Mouse (Mus musculus): ENCODE results near the gene Impad1.

Gene Impad1

DNA sequence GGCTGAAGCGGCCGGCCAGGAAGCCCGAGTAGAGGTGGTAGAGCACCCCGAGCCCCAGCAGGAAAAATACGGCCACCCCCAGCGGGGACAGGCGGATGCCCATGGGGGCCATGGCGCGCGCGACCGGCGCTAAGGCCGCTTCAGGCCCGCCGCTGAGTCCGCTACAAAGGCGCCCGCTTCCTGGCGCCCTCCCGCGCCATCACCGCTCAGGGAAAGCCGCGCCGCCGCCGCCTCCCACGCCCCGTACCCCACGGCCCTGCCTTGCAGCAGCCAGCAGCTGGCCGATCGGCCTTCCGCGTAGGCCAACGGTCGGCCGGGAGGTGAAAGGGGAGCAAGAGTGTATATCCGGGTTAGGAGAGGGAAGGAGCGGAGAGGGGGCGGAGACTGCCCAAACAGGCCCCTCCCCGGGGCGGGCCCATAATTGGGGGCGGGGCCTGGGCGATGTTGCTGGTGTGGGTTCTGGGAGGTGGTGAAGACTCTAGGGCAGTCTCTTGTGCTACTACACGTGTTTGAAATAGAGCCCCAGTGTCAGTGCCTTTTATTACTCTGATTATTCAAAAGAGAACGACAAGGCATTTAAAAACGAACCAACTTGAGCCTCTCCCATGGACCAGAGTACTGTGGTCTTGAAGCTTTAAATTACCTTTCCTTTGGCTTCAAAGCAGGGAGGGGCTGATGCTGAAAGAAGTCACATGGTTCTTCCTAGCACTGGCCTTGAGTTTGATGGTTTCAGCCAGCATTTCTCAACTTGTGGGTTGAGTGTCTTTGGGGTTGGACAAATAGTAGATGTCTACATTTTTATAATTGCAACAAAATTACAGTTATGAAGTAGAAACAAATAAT lies at the start of gene Impad1:
TSS of gene Impad1 (minus strand) at position 364 of the 843 bp plus-strand sequence.
- peak; percentile 88 for DNase-seq (ENCODE audit: low spot score)

DNA sequence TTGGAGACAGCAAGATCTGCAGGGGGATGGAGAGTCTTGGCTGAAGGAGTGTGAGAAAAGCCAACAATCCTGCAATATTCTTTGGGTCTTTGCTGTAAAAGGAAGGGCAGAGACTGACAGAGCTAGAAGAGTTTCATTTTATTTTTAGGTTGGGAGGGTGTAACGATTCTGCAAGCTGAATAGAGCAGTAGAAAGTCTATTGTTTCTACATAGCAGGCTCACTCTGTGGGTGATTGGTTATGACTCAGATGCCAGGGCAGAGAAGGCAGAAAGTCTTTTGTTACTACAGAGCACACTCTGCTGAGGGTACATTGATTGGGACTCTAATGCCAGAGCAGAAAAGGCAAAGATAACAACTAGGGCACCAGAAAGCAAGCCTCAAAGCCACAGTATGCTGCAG lies 47.0 kb upstream of the Impad1 start:
- no peak for DNase-seq (ENCODE audit: low spot score)

- no peak for DNase-seq (ENCODE audit: low spot score)
Measured at GRCm38 (mm10) chr4:4833789-4834295, 40.7 kb upstream of the Impad1 start.

GRCm38 (mm10) chr4:4828131-4828530 lies 35.0 kb upstream of the Impad1 start:
- no peak for DNase-seq (ENCODE audit: low spot score)

GRCm38 (mm10) chr4:4822119-4822518 lies 29.0 kb upstream of the Impad1 start:
- DNase-seq (ENCODE audit: low spot score), result no peak

DNA sequence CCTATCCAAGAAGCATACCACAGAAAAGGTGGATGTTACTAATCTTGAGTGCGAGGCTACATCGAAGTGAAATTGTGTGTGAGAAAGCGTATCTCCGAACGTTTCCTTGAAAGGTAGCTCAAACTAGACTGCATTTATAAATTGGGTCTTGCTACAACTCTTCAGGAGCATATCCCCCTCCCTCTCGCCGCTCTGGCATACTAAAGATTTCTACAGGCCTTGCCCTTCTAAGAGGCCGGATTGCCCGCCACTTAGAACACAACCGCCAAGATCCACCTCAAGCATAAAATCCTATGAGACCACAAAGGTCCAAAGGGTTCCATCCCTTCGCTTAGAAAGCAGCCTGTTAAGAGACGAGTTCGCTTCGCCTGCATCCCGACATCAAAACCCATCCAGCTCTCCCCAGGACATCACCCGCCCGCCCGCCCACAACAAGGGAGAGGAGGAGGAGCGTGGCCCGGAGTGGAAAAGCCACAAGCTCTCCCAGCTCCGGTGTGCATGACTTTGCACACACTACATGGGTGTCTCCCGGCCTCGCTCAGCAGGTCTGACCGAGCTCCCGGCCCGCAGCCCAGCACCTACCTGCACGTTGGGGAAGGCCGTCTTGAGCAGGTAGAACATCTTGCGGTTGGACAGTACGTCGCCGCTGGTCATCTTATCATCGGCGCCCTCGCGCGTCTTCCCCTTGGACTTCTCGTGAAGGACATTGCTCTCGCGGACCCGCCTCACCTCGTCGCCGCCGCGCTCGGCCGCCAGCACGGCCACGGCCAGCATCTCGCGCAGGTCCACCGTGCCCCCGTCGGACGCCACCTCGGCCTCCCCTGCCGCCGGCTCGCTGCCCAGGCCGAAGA lies 789 bp downstream of the Impad1 start:
- DNase-seq (ENCODE audit: low spot score), result peak; percentile 39

DNA sequence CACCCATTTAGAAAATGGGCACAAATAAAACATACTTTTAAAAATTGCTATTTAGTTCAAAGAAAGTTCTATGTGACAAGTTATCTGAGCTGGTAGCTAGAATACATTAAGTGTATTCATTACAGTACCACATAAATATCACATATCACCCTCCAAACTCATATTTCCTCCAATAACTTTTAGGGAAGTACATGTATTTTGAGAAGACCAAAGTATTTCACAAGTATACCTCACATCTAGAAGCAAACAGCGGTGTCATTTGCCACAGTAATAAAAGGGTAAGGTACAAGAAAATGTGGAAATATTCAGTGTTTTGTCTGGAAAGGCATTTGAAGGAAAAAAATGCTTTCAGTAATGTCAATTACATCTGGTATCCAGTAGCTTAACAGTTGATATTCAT lies 2.0 kb downstream of the Impad1 start:
- no peak for DNase-seq (ENCODE audit: low spot score)

- DNase-seq (ENCODE audit: low spot score), result no peak
Measured at GRCm38 (mm10) chr4:4785169-4785568, 8.0 kb downstream of the Impad1 start.

DNA sequence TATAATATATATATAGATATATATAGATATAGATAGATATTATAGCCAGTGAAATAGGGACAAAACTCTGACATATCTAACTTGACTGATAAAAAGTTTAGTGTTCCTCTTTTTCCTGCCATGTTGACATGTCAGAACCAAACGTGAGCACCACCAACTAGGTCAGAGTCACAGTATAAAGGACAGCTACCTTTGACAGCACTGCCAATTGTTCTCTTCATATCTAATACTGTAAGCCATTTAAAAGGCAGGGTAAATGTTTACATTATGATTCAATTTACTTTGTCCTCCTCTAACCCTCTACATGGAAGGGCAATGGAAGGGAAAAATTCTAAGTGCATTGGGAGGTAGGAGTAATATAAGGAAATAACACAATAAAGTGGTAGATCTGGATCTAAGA lies 8.8 kb downstream of the Impad1 start:
- no peak for DNase-seq (ENCODE audit: low spot score)

GRCm38 (mm10) chr4:4783686-4783957 lies 9.5 kb downstream of the Impad1 start:
- DNase-seq (ENCODE audit: low spot score), result no peak

DNA sequence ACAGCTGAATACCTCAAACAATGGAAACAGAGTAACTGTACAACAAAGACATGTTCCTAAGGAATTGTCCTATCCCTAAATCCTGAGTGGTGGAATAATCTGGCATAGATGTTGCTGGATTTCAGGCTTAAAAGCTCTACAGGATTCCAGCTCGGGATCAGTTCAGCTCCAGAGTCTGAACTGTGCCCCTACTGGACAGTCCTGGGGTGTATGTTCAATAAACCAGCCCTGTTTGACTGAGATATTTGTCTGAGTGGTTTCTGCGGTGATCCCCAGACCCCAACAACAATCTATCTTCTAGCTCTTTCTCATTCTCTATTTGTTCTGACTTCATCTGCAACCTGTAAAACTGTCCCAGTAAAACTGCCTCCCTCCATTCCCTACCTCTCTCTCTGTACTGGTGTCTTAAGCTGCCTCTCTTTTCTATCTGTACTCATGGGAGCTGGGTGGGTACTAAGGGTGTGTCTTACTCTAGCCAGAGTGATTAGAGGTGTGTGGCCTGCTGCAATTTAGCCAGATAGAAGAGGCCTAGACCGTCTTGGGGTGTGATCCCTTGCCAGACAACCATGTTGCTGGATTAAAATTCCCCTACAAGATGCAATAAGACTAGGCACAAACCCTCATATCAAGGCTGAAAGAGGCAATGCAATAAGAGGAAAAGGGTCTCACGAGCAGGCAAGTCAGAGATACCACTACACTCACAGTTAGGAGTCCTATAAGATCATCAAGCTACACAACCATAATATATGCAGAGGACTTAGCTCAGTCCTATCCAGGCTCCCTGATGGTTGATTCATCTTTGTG lies 10.1 kb downstream of the Impad1 start:
- DNase-seq (ENCODE audit: low spot score), result no peak

DNA sequence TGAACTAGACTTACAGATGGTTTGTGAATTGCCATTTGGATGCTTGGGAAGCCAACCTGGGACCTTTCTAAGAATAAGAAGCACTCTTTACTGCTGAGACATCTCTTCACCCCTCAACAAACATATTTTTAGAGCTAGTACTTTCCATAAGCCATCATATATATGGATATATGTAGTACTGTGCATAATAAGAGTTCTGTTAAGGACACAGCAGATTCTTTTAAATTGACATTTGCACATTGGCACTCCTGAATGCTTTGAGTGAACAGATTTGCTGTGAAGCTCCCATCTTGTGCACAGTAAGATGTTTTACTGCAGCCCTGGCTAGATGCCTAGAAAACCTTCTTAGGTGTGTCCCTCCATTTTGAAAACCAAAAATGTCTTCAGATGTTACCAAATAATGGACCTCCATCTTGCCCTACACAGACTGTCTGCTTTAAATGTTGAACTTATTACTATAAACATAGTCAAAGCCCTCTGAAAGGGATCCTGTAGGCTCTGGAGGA lies 13.8 kb downstream of the Impad1 start:
- no peak for DNase-seq (ENCODE audit: low spot score)

- DNase-seq (ENCODE audit: low spot score), result no peak
Measured at GRCm38 (mm10) chr4:4771523-4772114, 21.5 kb downstream of the Impad1 start.

DNA sequence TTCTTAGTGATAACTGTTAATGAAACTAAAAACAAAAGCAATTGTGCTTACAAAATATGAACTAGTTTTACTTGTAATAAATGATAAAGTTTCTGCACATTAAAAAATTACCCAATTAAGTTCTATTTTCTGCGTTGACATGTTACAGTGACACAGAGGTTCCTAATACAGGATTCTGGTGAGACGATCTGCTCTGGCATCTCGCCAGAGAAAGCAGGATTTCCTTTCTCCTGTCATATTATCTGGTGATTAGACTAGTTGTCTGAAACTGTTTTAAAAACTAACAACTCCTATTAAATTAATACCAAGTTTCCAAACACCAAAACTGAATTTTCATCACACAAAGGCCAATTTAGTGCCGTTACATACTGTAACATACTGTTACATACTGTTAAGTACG lies 27.3 kb downstream of the Impad1 start:
- no peak for DNase-seq (ENCODE audit: low spot score)

DNA sequence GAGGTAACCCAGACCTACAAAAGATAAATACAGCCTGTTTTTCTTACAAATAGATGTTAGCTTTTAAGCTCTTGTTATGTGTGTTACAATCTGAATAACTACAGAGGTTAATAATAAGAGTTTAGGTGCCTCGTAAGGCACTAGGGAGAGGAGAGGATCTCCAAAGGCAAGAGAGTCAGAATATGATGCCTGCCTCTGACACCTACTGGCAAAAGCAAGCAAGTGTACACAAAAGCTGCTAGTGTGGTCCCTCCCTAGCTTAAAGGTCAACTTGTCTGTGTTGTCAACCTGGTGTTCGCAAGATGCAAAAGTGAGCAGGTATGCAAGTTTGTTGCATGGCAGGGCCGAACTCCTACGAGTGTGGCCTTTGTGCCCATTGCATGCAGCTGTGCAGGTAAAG lies 34.8 kb downstream of the Impad1 start:
- DNase-seq (ENCODE audit: low spot score), result no peak

DNA sequence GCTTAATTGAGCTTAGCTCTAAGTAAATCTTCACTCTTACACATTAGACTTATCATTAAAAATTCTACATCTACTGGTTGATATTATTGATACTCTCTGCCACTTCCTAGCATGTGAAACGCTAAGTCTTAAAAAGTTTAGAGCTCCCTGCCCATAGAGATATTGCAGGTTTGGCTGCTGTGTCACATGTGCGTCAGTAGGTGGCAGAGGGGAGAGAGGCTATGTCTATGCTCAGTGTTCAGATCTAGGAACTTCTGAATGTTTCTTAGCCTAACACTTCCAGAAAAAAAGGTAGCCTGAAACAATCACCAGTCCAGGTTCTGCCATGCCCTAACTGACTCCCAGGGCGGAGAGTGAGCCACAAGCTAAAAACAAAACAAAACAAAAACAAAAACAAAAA lies 63.7 kb downstream of the Impad1 start:
- DNase-seq (ENCODE audit: low spot score), result no peak

GRCm38 (mm10) chr4:4726241-4726776 lies 66.8 kb downstream of the Impad1 start:
- no peak for DNase-seq (ENCODE audit: low spot score)

DNA sequence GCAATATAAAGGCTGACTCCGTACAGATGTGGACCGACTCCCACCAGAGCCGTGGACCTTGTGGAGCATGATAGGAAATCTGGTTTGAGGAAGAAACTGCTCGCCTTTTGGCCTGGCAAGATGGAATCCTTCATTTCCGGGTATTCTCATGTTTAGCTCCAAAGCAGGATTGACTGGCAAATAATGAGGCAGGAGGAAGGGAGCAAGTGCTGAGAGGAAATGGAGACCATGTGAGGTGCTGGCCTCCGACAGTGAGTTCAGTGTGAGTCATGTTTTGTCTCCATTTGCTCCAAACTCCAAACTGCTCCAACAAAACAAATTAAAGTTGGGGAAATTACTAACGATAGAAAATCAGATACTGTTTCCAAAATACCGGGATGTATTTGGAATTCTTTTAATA lies 69.3 kb downstream of the Impad1 start:
- DNase-seq (ENCODE audit: low spot score), result no peak

DNA sequence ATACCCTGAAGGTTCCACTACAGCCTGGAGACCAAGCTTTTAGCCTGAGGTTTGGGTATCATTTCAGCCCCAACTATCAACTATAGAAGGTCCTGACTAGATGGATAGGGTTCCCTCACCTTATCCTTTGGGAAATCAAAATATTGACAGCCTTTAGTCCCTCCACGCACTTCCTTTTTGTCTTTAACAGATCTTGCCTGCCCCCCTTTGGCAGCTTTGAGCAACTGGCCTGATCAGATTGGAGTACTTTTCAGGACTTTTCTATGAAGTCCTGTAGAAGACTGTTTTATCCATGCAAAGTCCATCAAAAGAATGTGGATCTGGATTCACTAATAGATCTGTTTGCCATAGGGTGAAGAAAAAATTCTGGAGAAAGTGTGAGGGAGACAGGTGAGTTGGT lies 71.1 kb downstream of the Impad1 start:
- no peak for DNase-seq (ENCODE audit: low spot score)

DNA sequence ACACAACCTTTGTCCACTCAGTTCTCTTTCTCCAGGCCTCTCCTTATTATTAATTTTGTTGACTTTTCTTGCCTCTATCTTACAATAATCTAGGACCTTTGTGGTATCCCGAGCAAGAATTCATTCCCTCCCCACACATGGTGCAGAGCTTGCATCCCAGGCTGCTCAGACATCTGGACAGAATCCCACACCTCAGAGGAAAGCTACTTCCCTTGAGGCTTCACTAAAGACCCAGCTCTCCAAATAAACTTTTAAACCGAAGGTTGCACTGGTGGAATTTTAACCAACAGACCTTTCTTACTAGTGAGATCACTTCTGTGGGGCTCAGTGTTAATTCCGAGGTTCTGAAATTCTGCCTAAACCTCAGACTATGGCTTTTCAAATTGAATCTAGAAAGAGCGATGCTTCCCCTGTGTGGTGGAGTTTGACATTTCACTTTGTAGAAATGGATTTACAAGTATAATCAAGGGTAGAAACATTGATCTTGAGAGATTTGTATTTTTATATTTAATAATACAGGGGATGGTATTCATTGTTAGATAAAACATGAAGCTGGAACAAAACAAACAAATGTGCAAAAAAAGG lies 75.3 kb downstream of the Impad1 start:
- DNase-seq (ENCODE audit: low spot score), result no peak
